Mouse (Mus musculus): ENCODE data around the gene Sltm. TPM values are rescaled to one million over a fixed set of nuclear protein-coding genes. Genes with fewer than 3 reads are reported as not detected.
"Not testable (repeated sequence)": the region's sequence is repeated elsewhere in the genome, so short reads cannot be mapped to it uniquely, and the experiment has no call there.

The Sltm gene
- polyA plus RNA-seq, 1 experiment: 50.6 TPM

DNA sequence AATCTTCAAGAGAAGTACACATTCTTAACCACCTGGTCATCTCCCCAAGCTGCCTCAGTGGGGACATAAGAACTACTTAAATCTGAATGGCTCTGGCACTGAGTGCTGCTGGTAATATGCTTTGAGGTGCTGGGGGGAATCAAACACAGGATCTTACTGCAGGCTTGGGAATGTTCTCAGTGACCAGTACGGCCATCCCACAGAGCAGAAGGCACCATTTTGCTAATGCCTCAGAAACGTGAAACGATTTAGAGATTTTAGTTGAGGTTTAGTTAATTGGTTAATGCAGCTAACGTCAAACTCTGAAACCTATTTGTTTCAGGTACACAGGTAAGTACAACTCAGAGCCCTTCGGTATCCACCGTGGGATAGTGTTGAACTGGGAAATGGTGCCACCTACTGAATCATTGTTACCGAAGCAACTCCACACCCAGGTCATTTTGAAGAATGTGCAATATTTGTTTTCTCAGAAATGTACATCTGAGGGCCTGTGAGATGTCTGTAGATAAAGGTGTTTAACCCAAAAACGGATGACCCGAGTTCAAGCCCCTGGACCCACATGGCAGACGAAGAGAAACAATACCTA, 31.5 kb upstream of the Sltm start:
- H3K27ac ChIP-seq (ENCODE audit: insufficient read depth, low read length): no peak overlapping the region
- H3K4me3 ChIP-seq (ENCODE audit: insufficient read depth, low read length): no peak overlapping the region
- no peaks in the 10 kb centered on the region for H3K4me1 ChIP-seq (ENCODE audit: control insufficient read depth, insufficient read depth, low read length)
- TF ChIP-seq POLR2A (IDR thresholded peaks at IDR 0.05; ENCODE audit: low read depth, low read length): no peak
- TF ChIP-seq CTCF (IDR thresholded peaks at IDR 0.05; ENCODE audit: borderline replicate concordance, insufficient read depth, low read length): no peak

DNA sequence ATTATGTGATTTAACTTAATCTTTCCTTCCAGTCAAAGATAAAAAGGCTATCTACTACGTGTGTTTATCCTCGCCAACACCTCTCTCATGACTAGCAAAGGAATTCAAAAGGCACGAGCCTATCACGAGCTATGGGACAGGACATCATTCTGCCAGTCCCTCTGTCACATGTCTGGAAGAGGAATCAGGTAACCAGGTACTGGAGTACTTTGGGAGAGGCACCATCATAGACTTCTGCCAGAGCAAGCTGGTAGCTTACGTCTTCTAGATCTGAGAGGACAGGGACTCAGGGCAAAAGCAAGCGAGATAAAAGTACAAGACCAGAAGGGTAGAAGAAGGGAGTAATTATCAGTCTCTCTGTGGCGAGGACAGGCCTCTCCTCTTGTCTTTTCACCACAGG, 30.9 kb upstream of the Sltm start:
- no peak for TF ChIP-seq CTCF (IDR thresholded peaks at IDR 0.05; ENCODE audit: borderline replicate concordance, insufficient read depth, low read length)
- Histone ChIP-seq H3K4me1 (ENCODE audit: control insufficient read depth, insufficient read depth, low read length) (no peaks in the 10 kb centered on the region), H3K27ac (ENCODE audit: insufficient read depth, low read length) (no peak overlapping the region), H3K4me3 (ENCODE audit: insufficient read depth, low read length) (no peak overlapping the region)

GRCm38 (mm10) chr9:70520651-70521050, 21.9 kb upstream of the Sltm start:
- Histone ChIP-seq H3K27ac (ENCODE audit: insufficient read depth, low read length) (no peak overlapping the region), H3K4me3 (ENCODE audit: insufficient read depth, low read length) (no peak overlapping the region), H3K4me1 (ENCODE audit: control insufficient read depth, insufficient read depth, low read length) (no peaks in the 10 kb centered on the region)
- TF ChIP-seq POLR2A (IDR thresholded peaks at IDR 0.05; ENCODE audit: low read depth, low read length): no peak
- no peak for TF ChIP-seq CTCF (IDR thresholded peaks at IDR 0.05; ENCODE audit: borderline replicate concordance, insufficient read depth, low read length)

GRCm38 (mm10) chr9:70523813-70524212, 18.7 kb upstream of the Sltm start:
- Histone ChIP-seq H3K4me1 (ENCODE audit: control insufficient read depth, insufficient read depth, low read length) (no peaks in the 10 kb centered on the region), H3K27ac (ENCODE audit: insufficient read depth, low read length) (no peak overlapping the region), H3K4me3 (ENCODE audit: insufficient read depth, low read length) (no peak overlapping the region)
- TF ChIP-seq CTCF (IDR thresholded peaks at IDR 0.05; ENCODE audit: borderline replicate concordance, insufficient read depth, low read length) (no peak), POLR2A (IDR thresholded peaks at IDR 0.05; ENCODE audit: low read depth, low read length) (no peak)

- no peak for TF ChIP-seq POLR2A (IDR thresholded peaks at IDR 0.05; ENCODE audit: low read depth, low read length)
- TF ChIP-seq CTCF (IDR thresholded peaks at IDR 0.05; ENCODE audit: borderline replicate concordance, insufficient read depth, low read length): no peak
- no peak overlapping the region for H3K4me3 ChIP-seq (ENCODE audit: insufficient read depth, low read length)
- H3K4me1 ChIP-seq (ENCODE audit: control insufficient read depth, insufficient read depth, low read length): no peaks in the 10 kb centered on the region
- no peak overlapping the region for H3K27ac ChIP-seq (ENCODE audit: insufficient read depth, low read length)
These were observed 18.2 kb upstream of the Sltm start for GRCm38 (mm10) chr9:70524366-70524765.

- Histone ChIP-seq H3K4me1 (ENCODE audit: control insufficient read depth, insufficient read depth, low read length) (no peaks in the 10 kb centered on the region), H3K27ac (ENCODE audit: insufficient read depth, low read length) (no peak overlapping the region), H3K4me3 (ENCODE audit: insufficient read depth, low read length) (no peak overlapping the region)
- TF ChIP-seq CTCF (IDR thresholded peaks at IDR 0.05; ENCODE audit: borderline replicate concordance, insufficient read depth, low read length): no peak
- TF ChIP-seq POLR2A (IDR thresholded peaks at IDR 0.05; ENCODE audit: low read depth, low read length): no peak
These were observed 9.2 kb upstream of the Sltm start for GRCm38 (mm10) chr9:70533328-70533727.

GRCm38 (mm10) chr9:70541584-70541983, 970 bp upstream of the Sltm start:
- TF ChIP-seq POLR2A (IDR thresholded peaks at IDR 0.05; ENCODE audit: low read depth, low read length): no peak
- no peak for TF ChIP-seq CTCF (IDR thresholded peaks at IDR 0.05; ENCODE audit: borderline replicate concordance, insufficient read depth, low read length)
- 0 out of 2 replicates have a peak overlapping the region, but pooled peaks have one; percentile 9 for H3K4me3 ChIP-seq (ENCODE audit: insufficient read depth, low read length)
- H3K27ac ChIP-seq (ENCODE audit: insufficient read depth, low read length): no peak overlapping the region
- no peaks in the 10 kb centered on the region for H3K4me1 ChIP-seq (ENCODE audit: control insufficient read depth, insufficient read depth, low read length)

- H3K4me1 ChIP-seq (ENCODE audit: control insufficient read depth, insufficient read depth, low read length): no peaks in the 10 kb centered on the region
- TF ChIP-seq POLR2A (IDR thresholded peaks at IDR 0.05; ENCODE audit: low read depth, low read length): no peak
- H3K4me3 ChIP-seq (ENCODE audit: insufficient read depth, low read length): peak overlapping the region; percentile 94
- H3K27ac ChIP-seq (ENCODE audit: insufficient read depth, low read length): peak overlapping the region; percentile 98
These were observed 710 bp downstream of the Sltm start for GRCm38 (mm10) chr9:70543048-70543880.

- no peak overlapping the region for H3K27ac ChIP-seq (ENCODE audit: insufficient read depth, low read length)
- no peak for TF ChIP-seq POLR2A (IDR thresholded peaks at IDR 0.05; ENCODE audit: low read depth, low read length)
- no peak for TF ChIP-seq CTCF (IDR thresholded peaks at IDR 0.05; ENCODE audit: borderline replicate concordance, insufficient read depth, low read length)
- H3K4me3 ChIP-seq (ENCODE audit: insufficient read depth, low read length): peak overlapping the region; percentile 42
- H3K4me1 ChIP-seq (ENCODE audit: control insufficient read depth, insufficient read depth, low read length): no peaks in the 10 kb centered on the region
These were observed 1.4 kb downstream of the Sltm start for GRCm38 (mm10) chr9:70543985-70544384.

DNA sequence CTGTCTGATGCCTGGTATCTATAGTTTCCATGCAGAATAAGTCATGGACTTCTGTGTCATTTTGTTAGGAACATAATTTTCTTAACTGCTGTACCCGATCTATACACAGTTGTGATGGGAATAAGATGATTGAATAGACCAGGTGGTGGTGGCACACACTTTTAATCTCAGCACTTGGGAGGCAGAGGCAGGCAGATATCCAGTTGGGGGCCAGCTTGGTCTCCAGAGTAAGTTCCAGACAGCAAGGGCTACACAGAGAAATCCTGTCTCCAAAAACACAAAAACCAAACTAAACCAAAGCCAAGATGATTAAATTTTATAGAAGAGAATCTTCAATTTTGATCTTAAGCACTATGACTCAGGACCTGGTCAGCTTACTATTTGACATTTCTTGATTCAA, 2.3 kb downstream of the Sltm start:
- H3K27ac ChIP-seq (ENCODE audit: insufficient read depth, low read length): no peak overlapping the region
- H3K4me3 ChIP-seq (ENCODE audit: insufficient read depth, low read length): no peak overlapping the region
- no peak for TF ChIP-seq CTCF (IDR thresholded peaks at IDR 0.05; ENCODE audit: borderline replicate concordance, insufficient read depth, low read length)
- no peak for TF ChIP-seq POLR2A (IDR thresholded peaks at IDR 0.05; ENCODE audit: low read depth, low read length)
- H3K4me1 ChIP-seq (ENCODE audit: control insufficient read depth, insufficient read depth, low read length): no peaks in the 10 kb centered on the region

DNA sequence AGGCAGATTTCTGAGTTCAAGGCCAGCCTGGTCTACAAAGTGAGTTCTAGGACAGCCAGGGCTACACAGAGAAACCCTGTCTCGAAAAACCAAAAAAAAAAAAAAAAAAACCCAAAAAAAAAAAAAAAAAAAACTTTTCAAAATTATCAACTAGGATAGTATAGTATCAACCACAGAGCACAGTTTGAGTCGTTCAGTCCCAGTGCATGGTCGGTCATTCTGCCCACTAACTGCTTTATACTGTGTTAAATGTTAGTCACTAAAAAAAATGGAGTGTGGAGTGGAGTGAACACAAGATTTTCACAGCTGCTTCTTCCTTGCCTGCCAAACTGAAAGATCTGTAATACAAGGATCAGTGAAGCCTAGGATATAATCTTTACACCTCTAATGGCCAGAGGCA, 4.0 kb downstream of the Sltm start:
- not testable (repeated sequence) for H3K27ac ChIP-seq (ENCODE audit: insufficient read depth, low read length); H3K4me3 ChIP-seq (ENCODE audit: insufficient read depth, low read length); H3K4me1 ChIP-seq (ENCODE audit: control insufficient read depth, insufficient read depth, low read length)

Measured in embryonic fibroblast, embryonic 13.5 days (primary cell).